Mouse (Mus musculus) G1E (cell line): Measurements from ENCODE around the gene Ankzf1.

Source experiments
- CTCF ChIP-seq: IDR thresholded peaks from 2 replicates; pipeline ENCODE4 v1.5.1; 2012; ENCODE audit warnings: low read depth, low read length, inconsistent platforms, mixed read lengths
- GATA1 ChIP-seq: IDR thresholded peaks from 2 replicates; pipeline ENCODE4 v1.6.1; 2012; ENCODE audit warnings: borderline replicate concordance, low read length, inconsistent platforms, mixed read lengths
- TAL1 ChIP-seq: conservative IDR thresholded peaks from 2 replicates; pipeline ENCODE4 v1.6.1; 2012; ENCODE audit warnings: low read depth, low read length, inconsistent platforms, mixed read lengths

DNA sequence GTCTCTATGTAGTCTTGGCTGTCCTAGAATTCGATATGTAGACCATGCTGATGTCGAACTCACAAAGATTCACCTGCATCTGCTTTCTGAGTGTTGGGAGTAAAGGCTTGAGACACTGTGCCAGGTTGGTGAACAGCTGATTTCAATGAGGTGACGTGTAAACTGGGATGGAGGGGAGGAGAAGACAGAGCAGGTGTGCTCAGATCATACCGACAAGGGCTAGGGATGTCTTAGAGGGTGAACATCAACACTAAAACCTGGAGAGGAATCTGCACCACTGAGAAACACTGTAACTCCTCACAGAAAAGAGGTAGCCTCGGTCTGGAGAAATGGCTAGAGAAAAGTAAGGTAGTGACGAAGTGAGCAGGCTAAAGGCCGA lies 23.9 kb upstream of the Ankzf1 start:
- TF ChIP-seq CTCF = no peak
- TF ChIP-seq TAL1 = no peak
- no peak for TF ChIP-seq GATA1
